Mouse (Mus musculus) megakaryocyte, embryonic 14.5 days (primary cell): Measurements from ENCODE around the gene Tmem39a.

Experiments used
- FLI1 ChIP-seq: IDR thresholded peaks from 2 replicates; pipeline ENCODE4 v1.6.1; 2012; ENCODE audit warnings: low read length, inconsistent platforms, mixed read lengths
- GATA1 ChIP-seq: IDR thresholded peaks from 3 replicates; pipeline ENCODE4 v1.6.1; 2012; ENCODE audit warnings: mixed read lengths, low read length, inconsistent platforms, borderline replicate concordance

DNA sequence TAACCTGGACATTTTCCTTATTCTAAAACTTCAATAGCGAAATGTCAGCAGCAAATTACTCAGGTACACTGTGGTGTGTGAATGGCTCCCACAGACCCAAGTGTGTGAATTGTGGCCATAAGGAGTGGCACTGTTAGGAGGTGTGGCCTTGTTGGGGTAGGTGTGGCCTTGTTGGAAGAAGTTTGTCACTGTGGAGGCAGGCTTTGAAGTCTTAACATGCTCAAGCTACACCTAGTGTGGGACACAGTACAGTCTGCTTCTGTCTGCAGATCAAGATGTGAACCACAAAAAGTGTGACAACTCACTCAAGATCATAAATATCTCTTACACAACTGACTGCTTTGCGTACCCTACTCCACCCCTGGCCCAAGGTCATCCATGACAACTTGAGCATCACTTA, 47.7 kb upstream of the Tmem39a start:
- TF ChIP-seq GATA1 (no peak), FLI1 (no peak)
